Mouse (Mus musculus): ENCODE measurements around the gene 4930452B06Rik. TPM values are rescaled to one million over a fixed set of nuclear protein-coding genes. Genes with fewer than 3 reads are reported as not detected.

The 4930452B06Rik gene
- polyA plus RNA-seq, 2 experiments: 0.54 to 1.8 TPM

DNA sequence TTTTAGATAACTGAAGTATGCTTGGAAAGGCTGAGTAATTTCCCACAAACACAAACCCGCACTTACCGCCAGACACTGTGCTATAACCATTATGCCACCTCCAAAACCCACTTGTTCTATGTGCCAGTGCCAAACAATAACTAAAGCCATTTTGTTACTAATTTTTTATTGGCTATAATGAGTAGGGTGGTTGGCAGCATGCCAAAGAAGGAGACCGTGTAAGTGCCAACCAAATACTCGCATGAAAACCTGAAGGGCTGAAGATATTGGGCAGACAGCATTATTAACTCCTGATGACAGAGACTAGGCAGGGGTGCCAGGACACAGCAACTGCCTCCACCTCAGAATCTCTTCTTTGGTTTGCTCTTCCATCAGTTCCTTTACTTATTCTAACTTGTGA lies 203.1 kb downstream of the 4930452B06Rik start:
- ATAC-seq (ENCODE audit: insufficient read depth) (no peak), DNase-seq (ENCODE audit: low read depth in 3 of 3, low spot score in 3 of 3) (no peak)
- Histone ChIP-seq H3K36me3 (replicated peaks; ENCODE audit: control insufficient read depth, insufficient read depth, low read depth) (no peaks in the 10 kb centered on the region), H3K27me3 (ENCODE audit: control insufficient read depth, insufficient read depth, low read length) (no peaks in the 10 kb centered on the region), H3K4me2 (ENCODE audit: low read depth) (no peak overlapping the region), H3K9me3 (ENCODE audit: control insufficient read depth, low read length) (no peaks in the 10 kb centered on the region), H3K9ac (replicated peaks) (no peak overlapping the region), H3K4me1 (replicated peaks; ENCODE audit: control insufficient read depth in 2 of 2, insufficient read depth in 2 of 2, low read length in 1 of 2) (no peaks in the 10 kb centered on the region), H3K27ac (no peak overlapping the region), H3K4me3 (ENCODE audit: insufficient read depth in 1 of 2, low read depth in 2 of 2, low read length in 2 of 2) (no peak overlapping the region)
- TF ChIP-seq CTCF (IDR thresholded peaks at IDR 0.05; ENCODE audit: low read depth) (no peak), EP300 (IDR thresholded peaks at IDR 0.05; ENCODE audit: low read depth) (no peak)
- WGBS (ENCODE audit: insufficient replicate concordance): 77% methylated on average over 4 of the region's 4 CpGs

DNA sequence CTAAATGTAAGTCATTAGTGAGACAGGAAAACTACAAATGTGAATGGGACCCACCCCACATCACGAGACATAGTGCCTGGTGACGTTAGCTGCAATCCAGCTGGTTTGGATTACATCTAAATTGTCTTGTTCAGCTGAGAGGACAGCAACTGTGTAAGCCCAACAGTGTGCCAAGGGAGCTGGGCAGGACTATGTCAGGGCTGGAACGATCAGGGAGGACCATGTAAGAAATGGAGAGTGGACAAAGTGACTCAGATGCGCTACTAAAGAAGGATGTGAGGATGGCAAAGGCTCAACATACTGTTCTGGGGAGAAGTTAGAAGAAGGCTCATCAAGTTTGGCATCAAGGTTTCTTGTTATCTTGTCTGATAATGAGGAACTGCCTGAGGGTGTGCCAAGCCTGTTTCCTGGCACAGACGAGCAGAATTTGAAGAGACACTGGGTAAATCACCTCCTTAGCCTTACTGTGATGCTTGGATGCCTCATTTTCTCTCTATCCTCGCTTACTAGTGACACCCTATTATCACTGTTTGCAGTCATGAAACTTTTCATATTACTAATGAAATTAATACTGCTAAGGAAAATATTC lies 203.6 kb downstream of the 4930452B06Rik start:
- TF ChIP-seq CTCF (IDR thresholded peaks at IDR 0.05; ENCODE audit: low read depth): no peak
- no peak for TF ChIP-seq EP300 (IDR thresholded peaks at IDR 0.05; ENCODE audit: low read depth)
- no peak overlapping the region for H3K27ac ChIP-seq
- 47% methylated on average over 6 of the region's 6 CpGs for WGBS (ENCODE audit: insufficient replicate concordance)
- no peak overlapping the region for H3K4me2 ChIP-seq (ENCODE audit: low read depth)
- H3K4me1 ChIP-seq (replicated peaks; ENCODE audit: control insufficient read depth in 2 of 2, insufficient read depth in 2 of 2, low read length in 1 of 2): no peaks in the 10 kb centered on the region
- no peaks in the 10 kb centered on the region for H3K9me3 ChIP-seq (ENCODE audit: control insufficient read depth, low read length)
- no peak overlapping the region for H3K4me3 ChIP-seq (ENCODE audit: insufficient read depth in 1 of 2, low read depth in 2 of 2, low read length in 2 of 2)
- ATAC-seq (ENCODE audit: insufficient read depth) (no peak), DNase-seq (ENCODE audit: low read depth in 3 of 3, low spot score in 3 of 3) (no peak)
- H3K9ac ChIP-seq (replicated peaks): no peak overlapping the region
- no peaks in the 10 kb centered on the region for H3K36me3 ChIP-seq (replicated peaks; ENCODE audit: control insufficient read depth, insufficient read depth, low read depth)
- H3K27me3 ChIP-seq (ENCODE audit: control insufficient read depth, insufficient read depth, low read length): no peaks in the 10 kb centered on the region

DNA sequence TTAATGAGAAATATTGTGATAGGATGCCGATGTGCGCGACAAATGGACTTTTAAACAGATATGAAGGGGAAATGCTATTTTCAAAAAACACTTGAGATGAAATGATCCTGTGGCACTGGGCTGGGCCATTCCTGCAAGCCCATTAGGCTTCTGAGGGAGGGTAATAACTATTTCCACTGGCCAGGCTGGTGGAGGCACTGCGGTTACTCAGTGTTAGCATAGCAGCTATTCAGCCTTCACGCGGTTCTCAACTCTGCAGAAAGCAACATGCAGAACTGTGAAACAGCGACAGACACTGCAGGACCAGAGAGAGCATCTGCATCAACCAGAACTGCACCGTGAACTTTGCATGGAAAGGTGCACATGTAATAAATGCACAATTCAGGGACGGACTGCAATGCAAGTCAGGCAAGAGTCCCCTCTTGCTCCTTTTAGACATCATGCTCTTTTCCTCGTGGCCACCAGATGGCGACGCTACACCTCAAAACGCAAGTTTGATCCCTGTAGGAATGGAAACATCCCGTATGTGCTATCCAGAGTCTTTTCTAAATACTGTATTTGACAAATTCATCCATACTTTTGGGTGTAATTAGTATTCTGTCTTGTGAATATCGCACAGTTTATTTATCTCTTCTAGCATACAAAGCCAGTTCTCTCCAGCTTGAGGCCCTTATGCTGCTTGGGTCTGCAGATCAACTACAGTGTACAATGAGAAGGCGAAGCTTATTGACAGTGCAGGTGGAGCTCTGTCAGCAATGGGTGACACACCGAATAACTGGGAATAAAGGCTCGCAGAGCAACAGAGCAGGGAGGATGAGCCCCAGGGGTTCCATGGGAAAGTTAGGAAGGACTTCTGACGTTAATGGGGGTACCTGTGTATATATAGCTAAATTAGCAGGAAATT lies 205.6 kb downstream of the 4930452B06Rik start:
- Histone ChIP-seq H3K27ac (no peak overlapping the region), H3K4me3 (ENCODE audit: insufficient read depth in 1 of 2, low read depth in 2 of 2, low read length in 2 of 2) (no peak overlapping the region), H3K4me2 (ENCODE audit: low read depth) (no peak overlapping the region), H3K9me3 (ENCODE audit: control insufficient read depth, low read length) (no peaks in the 10 kb centered on the region), H3K27me3 (ENCODE audit: control insufficient read depth, insufficient read depth, low read length) (no peaks in the 10 kb centered on the region), H3K9ac (replicated peaks) (no peak overlapping the region), H3K36me3 (replicated peaks; ENCODE audit: control insufficient read depth, insufficient read depth, low read depth) (no peaks in the 10 kb centered on the region), H3K4me1 (replicated peaks; ENCODE audit: control insufficient read depth in 2 of 2, insufficient read depth in 2 of 2, low read length in 1 of 2) (no peaks in the 10 kb centered on the region)
- TF ChIP-seq EP300 (IDR thresholded peaks at IDR 0.05; ENCODE audit: low read depth) (no peak), CTCF (IDR thresholded peaks at IDR 0.05; ENCODE audit: low read depth) (peak; percentile 79)
- DNase-seq (ENCODE audit: low read depth in 3 of 3, low spot score in 3 of 3) (no peak), ATAC-seq (ENCODE audit: insufficient read depth) (no peak)
- WGBS (ENCODE audit: insufficient replicate concordance): 39% methylated on average over 19 of the region's 19 CpGs

DNA sequence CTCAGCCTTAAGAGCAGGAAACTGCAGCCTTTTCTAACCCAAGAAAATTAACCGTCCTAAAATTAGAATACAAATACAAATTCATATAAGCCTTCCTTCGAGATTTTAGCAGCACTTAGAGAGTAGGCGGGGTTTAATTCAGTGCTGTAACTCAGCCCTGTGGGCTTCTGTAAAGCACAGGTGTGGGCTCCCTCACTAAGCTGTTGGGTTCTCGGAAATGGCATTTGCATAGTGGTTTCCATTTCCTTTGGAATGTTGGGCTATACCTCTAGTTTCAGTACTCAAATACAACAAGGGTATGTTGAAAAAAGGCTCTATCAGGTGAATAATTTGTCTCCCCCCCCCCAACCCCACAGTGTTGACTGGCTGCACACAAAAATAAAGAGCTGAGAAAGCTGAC lies 206.3 kb downstream of the 4930452B06Rik start:
- TF ChIP-seq CTCF (IDR thresholded peaks at IDR 0.05; ENCODE audit: low read depth) (no peak), EP300 (IDR thresholded peaks at IDR 0.05; ENCODE audit: low read depth) (no peak)
- H3K9me3 ChIP-seq (ENCODE audit: control insufficient read depth, low read length): no peaks in the 10 kb centered on the region
- H3K4me1 ChIP-seq (replicated peaks; ENCODE audit: control insufficient read depth in 2 of 2, insufficient read depth in 2 of 2, low read length in 1 of 2): no peaks in the 10 kb centered on the region
- no peak overlapping the region for H3K4me3 ChIP-seq (ENCODE audit: insufficient read depth in 1 of 2, low read depth in 2 of 2, low read length in 2 of 2)
- H3K27me3 ChIP-seq (ENCODE audit: control insufficient read depth, insufficient read depth, low read length): no peaks in the 10 kb centered on the region
- no peak overlapping the region for H3K9ac ChIP-seq (replicated peaks)
- 50% methylated on average over 4 of the region's 4 CpGs for WGBS (ENCODE audit: insufficient replicate concordance)
- no peaks in the 10 kb centered on the region for H3K36me3 ChIP-seq (replicated peaks; ENCODE audit: control insufficient read depth, insufficient read depth, low read depth)
- DNase-seq (ENCODE audit: low read depth in 3 of 3, low spot score in 3 of 3): no peak
- H3K27ac ChIP-seq: no peak overlapping the region
- no peak overlapping the region for H3K4me2 ChIP-seq (ENCODE audit: low read depth)
- ATAC-seq (ENCODE audit: insufficient read depth): no peak

DNA sequence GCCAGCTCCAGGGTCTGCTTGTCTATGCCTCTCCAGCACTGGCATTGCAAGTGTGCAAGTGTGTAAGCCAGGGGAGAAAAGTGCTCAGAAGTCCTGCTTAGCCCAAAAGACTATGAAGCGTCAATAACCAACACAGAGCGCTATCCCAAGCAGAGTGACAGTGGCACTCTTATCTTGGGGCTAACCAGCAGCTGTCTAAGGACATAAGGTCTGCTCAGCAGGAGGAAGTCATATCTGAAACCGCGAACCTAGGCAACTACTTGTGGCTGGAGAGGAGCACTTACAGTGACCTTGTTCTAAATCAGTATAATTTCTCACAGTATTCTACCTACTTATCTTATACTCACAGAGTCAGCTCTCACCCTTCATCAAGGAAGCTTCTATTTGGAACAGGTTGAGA lies 214.9 kb downstream of the 4930452B06Rik start:
- no peak overlapping the region for H3K4me2 ChIP-seq (ENCODE audit: low read depth)
- ATAC-seq (ENCODE audit: insufficient read depth) (peak; percentile 72), DNase-seq (ENCODE audit: low read depth in 3 of 3, low spot score in 3 of 3) (no peak)
- TF ChIP-seq EP300 (IDR thresholded peaks at IDR 0.05; ENCODE audit: low read depth) (peak; percentile 14; the same call in 1 of the 2 replicates), CTCF (IDR thresholded peaks at IDR 0.05; ENCODE audit: low read depth) (no peak)
- no peak overlapping the region for H3K4me3 ChIP-seq (ENCODE audit: insufficient read depth in 1 of 2, low read depth in 2 of 2, low read length in 2 of 2)
- 15% methylated on average over 4 of the region's 4 CpGs for WGBS (ENCODE audit: insufficient replicate concordance)
- H3K36me3 ChIP-seq (replicated peaks; ENCODE audit: control insufficient read depth, insufficient read depth, low read depth): no peaks in the 10 kb centered on the region
- H3K9ac ChIP-seq (replicated peaks): no peak overlapping the region
- H3K4me1 ChIP-seq (replicated peaks; ENCODE audit: control insufficient read depth in 2 of 2, insufficient read depth in 2 of 2, low read length in 1 of 2): peaks cover 0 to 19% of the 10 kb centered on the region in 2 experiments; a peak in 3 of 4 replicates
- H3K27me3 ChIP-seq (ENCODE audit: control insufficient read depth, insufficient read depth, low read length): no peaks in the 10 kb centered on the region
- no peak overlapping the region for H3K27ac ChIP-seq
- no peaks in the 10 kb centered on the region for H3K9me3 ChIP-seq (ENCODE audit: control insufficient read depth, low read length)
